Mouse (Mus musculus) stomach, embryonic 15.5 days (tissue): ENCODE results near the gene Phf21a. TPM values are rescaled to one million over a fixed set of nuclear protein-coding genes. Genes with fewer than 3 reads are reported as not detected.
"Not testable (repeated sequence)": the region's sequence is repeated elsewhere in the genome, so short reads cannot be mapped to it uniquely, and the experiment has no call there.

Source experiments
- ATAC-seq: fragments of 200-750 bp; cut with Nextera tagmentation; 2 replicates; pipeline ENCODE4 v1.8.0; 2017; ENCODE audit warnings: low read depth, moderate number of reproducible peaks, moderate TSS enrichment; ENCODE audit not compliant: insufficient read depth, low FRiP score
- H3K27ac ChIP-seq: fragments of 300-500 bp; sonication (generic); 2 replicates; pipeline ENCODE4 v1.5.1; 2015; ENCODE audit warnings: mild to moderate bottlenecking, inconsistent platforms
- H3K27me3 ChIP-seq: fragments of 300-500 bp; sonication (generic); replicated peaks from 2 replicates; pipeline ENCODE4 v1.6.1; 2015; ENCODE audit warnings: inconsistent platforms
- H3K36me3 ChIP-seq: fragments of 300-500 bp; sonication (generic); 2 replicates; pipeline ENCODE4 v1.6.1; 2015; ENCODE audit warnings: inconsistent platforms
- H3K4me1 ChIP-seq: fragments of 300-500 bp; sonication (generic); 2 replicates; pipeline ENCODE4 v1.6.1; 2015; ENCODE audit warnings: inconsistent platforms
- H3K4me2 ChIP-seq: fragments of 300-500 bp; sonication (generic); 2 replicates; pipeline ENCODE4 v1.6.1; 2015; ENCODE audit warnings: mild to moderate bottlenecking, inconsistent platforms
- H3K4me3 ChIP-seq: fragments of 300-500 bp; sonication (generic); replicated peaks from 2 replicates; pipeline ENCODE4 v1.5.1; 2015; ENCODE audit warnings: inconsistent platforms
- H3K9ac ChIP-seq: fragments of 300-500 bp; sonication (generic); 2 replicates; pipeline ENCODE4 v1.6.1; 2015; ENCODE audit warnings: inconsistent platforms
- H3K9me3 ChIP-seq: fragments of 300-500 bp; sonication (generic); 2 replicates; pipeline ENCODE4 v1.6.1; 2016; ENCODE audit warnings: inconsistent platforms
- WGBS: fragments of 180-500 bp; shearing (Covaris S2); methylation state at CpG from one replicate; pipeline ENCODE4 v1.1.7; 2015; 5-methylcytosine and 5-hydroxymethylcytosine counted together
- polyA plus RNA-seq: library from polyadenylated mRNA; unstranded; fragments of >200 nt; fragmentation: Nextera tagmentation; extraction: Ambion mirVana; gene quantifications from 2 replicates; pipeline ENCODE4 v1.2.1, GENCODE M21; 2015

Phf21a gene
- polyA plus RNA-seq, 1 experiment from 2014 or later = 18.8 TPM

- ATAC-seq = no peak
- H3K4me1 ChIP-seq = peaks cover 50% of the 10 kb centered on the region
- peaks cover 4% of the 10 kb centered on the region; the same call in 1 of the 2 replicates for H3K36me3 ChIP-seq
- WGBS = 86% methylated on average over 8 of the region's 8 CpGs
- H3K4me2 ChIP-seq = peak overlapping the region; percentile 57; the same call in 1 of the 2 replicates
- H3K27ac ChIP-seq = no peak overlapping the region
- H3K9me3 ChIP-seq = no peaks in the 10 kb centered on the region
- no peak overlapping the region for H3K4me3 ChIP-seq
- H3K9ac ChIP-seq = no peak overlapping the region
- no peaks in the 10 kb centered on the region for H3K27me3 ChIP-seq
Observed at GRCm38 (mm10) chr2:92391116-92391515, 298.2 kb downstream of the Phf21a start.

DNA sequence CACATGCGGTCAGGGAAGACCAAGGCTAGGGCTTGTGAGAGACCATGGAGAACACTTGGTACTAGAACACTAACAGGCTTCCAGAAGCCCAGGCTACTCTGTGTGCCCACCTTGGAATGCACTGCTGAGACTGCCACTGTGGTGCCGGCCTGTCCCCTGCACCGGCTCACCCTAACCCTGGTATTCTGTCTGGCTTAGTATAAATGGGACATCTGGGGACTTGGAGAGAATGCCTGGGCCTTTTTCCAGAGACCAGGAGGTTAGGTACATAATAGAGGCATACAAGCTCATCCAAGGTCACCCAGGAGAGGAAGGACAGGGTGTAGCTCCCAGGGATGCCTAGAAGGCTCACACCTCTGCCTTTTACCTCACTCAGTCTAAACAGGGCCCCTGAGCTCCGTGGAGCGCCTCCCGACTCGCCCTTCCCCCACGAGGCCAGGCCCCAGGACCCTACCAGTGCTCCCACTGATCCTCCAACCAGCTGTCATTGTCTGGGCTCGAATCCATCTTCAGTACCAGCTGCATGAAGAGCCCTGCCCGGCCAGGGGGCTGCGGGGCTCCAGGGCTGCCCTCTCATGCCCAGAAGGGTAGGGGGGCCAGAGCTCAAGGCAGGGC is 298.9 kb downstream of the Phf21a start:
- H3K9me3 ChIP-seq = no peaks in the 10 kb centered on the region
- no peaks in the 10 kb centered on the region for H3K27me3 ChIP-seq
- H3K27ac ChIP-seq = peak overlapping the region; percentile 59; the same call in 1 of the 2 replicates
- peak overlapping the region; percentile 41 for H3K4me3 ChIP-seq
- no peak for ATAC-seq
- peak overlapping the region; percentile 57 for H3K4me2 ChIP-seq
- H3K9ac ChIP-seq = peak overlapping the region; percentile 6; the same call in 1 of the 2 replicates
- H3K36me3 ChIP-seq = no peaks in the 10 kb centered on the region
- WGBS = 24% methylated on average over 11 of the region's 11 CpGs
- peaks cover 50% of the 10 kb centered on the region for H3K4me1 ChIP-seq

DNA sequence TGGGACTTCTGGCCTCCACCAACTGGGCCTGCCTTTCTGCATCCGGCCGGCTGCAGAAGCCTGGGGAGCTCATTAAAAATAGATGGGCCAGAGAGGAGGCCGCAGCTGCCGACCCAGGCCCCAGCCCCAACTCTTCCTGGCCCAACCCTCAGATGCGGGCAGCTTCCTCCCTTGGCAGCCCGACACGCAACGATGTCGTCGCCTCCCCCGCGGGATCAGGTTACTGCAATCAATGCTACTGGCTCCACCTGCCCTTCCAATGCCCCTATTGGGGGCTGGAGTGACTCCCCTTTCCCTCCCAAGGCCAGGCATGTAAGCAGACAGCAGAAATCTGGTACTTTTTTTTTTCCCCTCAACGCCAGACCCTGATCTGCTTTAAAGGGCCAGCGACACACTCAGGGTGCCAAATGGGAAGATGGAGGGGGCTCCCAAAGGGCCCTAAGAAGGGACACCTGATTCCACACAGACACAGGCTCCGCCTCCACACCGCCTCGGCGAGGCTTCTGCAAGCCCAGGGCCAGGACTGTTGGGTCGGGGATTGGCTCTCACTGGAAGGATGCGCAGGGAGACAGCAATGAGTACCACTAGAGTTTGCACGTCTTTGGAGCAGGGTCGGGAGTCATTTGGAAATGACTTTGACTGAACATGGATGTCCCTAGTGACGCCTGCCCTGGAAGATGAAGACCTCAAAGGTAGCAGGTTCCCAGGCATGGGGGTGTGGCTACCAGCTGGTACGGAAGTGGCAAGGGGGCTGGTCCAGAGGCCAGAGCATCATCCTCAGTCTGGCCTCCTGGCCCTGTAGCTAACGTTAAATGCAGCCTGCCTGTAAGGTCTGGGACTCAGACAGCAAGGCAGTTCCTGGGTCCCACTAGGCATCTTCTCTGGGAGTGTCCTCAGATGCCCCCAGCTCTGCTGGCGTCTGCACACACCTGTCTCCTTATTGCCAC is 299.7 kb downstream of the Phf21a start:
- peak overlapping the region; percentile 6; the same call in 1 of the 2 replicates for H3K9ac ChIP-seq
- H3K27ac ChIP-seq = peak overlapping the region; percentile 59; the same call in 1 of the 2 replicates
- no peaks in the 10 kb centered on the region for H3K27me3 ChIP-seq
- H3K9me3 ChIP-seq = no peaks in the 10 kb centered on the region
- WGBS = 4% methylated on average over 26 of the region's 26 CpGs
- H3K4me2 ChIP-seq = peak overlapping the region; percentile 57
- peaks cover 48% of the 10 kb centered on the region for H3K4me1 ChIP-seq
- H3K36me3 ChIP-seq = no peaks in the 10 kb centered on the region
- H3K4me3 ChIP-seq = peak overlapping the region; percentile 41
- ATAC-seq = no peak

DNA sequence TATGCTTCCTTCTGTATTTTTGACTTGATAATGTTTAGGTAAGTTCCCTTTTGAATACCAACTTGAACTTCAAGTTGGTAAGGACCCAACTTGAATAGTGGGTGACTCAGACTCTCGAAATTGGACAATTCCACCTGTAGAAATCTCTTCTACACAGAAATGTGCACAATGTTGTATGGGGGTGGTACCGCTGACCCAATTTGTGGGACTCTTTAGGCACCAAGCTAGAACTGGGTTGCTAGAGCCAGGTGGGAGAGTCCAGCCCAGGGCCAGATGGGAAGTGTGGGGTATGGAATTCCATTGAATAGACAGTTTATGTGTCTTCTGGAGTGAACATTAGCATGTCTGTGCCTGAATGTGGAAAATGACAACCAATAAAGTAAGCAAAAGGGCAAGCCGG is 302.6 kb downstream of the Phf21a start:
- Histone ChIP-seq H3K36me3 (no peaks in the 10 kb centered on the region), H3K9me3 (no peaks in the 10 kb centered on the region), H3K27ac (no peak overlapping the region), H3K9ac (no peak overlapping the region), H3K4me1 (peaks cover 25% of the 10 kb centered on the region), H3K4me2 (no peak overlapping the region), H3K4me3 (no peak overlapping the region), H3K27me3 (peaks cover 5% of the 10 kb centered on the region; the same call in 1 of the 2 replicates)
- 75% methylated on average over 3 of the region's 3 CpGs for WGBS
- ATAC-seq = no peak

GRCm38 (mm10) chr2:92397436-92397835 is 304.5 kb downstream of the Phf21a start:
- no peaks in the 10 kb centered on the region for H3K36me3 ChIP-seq
- H3K4me2 ChIP-seq = no peak overlapping the region
- no peak for ATAC-seq
- peaks cover 8% of the 10 kb centered on the region; the same call in 1 of the 2 replicates for H3K27me3 ChIP-seq
- H3K27ac ChIP-seq = no peak overlapping the region
- H3K9me3 ChIP-seq = no peaks in the 10 kb centered on the region
- no peak overlapping the region for H3K4me3 ChIP-seq
- peaks cover 10% of the 10 kb centered on the region for H3K4me1 ChIP-seq
- H3K9ac ChIP-seq = no peak overlapping the region
- 65% methylated on average over 1 of the region's 1 CpGs for WGBS

GRCm38 (mm10) chr2:92399877-92400276 is 307.0 kb downstream of the Phf21a start:
- H3K36me3 ChIP-seq, H3K27ac ChIP-seq, H3K9ac ChIP-seq, ATAC-seq, H3K27me3 ChIP-seq, H3K4me1 ChIP-seq, H3K4me2 ChIP-seq, H3K9me3 ChIP-seq, H3K4me3 ChIP-seq: not testable (repeated sequence)
- 82% methylated on average over 4 of the region's 4 CpGs for whole genome bisulfite sequencing

DNA sequence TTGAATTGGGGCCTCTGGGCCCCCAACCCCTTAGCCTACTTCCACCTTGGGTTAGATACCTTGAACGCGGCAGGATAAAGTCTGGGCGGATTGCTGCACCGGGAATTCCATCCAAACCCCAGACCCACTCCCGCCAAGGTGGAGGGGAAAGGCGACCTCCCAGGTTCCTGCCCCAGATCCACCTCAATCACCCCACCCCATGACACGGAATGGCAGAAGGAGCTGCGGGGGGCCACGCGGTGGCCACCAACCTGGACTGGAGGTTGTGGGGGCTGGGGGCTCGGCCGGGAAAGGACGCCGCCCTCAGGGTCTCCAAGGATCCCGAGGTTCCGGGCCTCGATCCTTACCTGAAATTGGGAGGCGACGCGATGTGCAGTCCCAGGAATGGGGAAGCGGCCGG is 307.8 kb downstream of the Phf21a start:
- ATAC-seq = no peak
- Histone ChIP-seq H3K4me1 (peaks cover 3% of the 10 kb centered on the region; the same call in 1 of the 2 replicates), H3K4me2 (peak overlapping the region; percentile 93), H3K9ac (peak overlapping the region; percentile 35; the same call in 1 of the 2 replicates), H3K36me3 (peaks cover 9% of the 10 kb centered on the region), H3K9me3 (no peaks in the 10 kb centered on the region), H3K27ac (no peak overlapping the region), H3K4me3 (peak overlapping the region; percentile 58), H3K27me3 (peaks cover 8% of the 10 kb centered on the region; the same call in 1 of the 2 replicates)
- WGBS = 5% methylated on average over 17 of the region's 22 CpGs

DNA sequence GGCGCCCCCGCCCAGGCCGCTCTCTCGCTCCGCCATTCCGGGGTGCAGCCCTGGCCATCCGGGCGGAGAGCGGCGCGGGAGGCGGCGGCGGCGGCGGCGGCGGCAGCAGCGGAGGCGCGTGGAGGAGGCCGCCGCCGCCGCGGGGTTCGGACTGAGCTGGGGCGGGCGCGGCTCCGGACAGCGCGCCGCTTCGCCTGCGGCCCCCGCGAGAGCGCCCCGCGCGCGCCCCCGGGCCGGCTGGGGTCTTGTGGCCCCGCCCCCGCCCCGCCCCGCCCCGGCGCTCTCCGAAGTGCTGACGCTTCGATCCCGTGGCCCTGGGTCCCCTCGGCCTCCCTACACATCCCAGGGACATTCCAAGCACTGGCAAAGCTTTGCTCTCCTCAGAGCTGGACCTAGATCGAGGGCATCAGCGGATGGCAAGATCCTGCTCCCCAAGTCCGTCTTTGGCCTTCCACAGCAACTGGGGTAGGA is 308.2 kb downstream of the Phf21a start, which contains the start of gene Mapk8ip1:
Gene Mapk8ip1 (minus strand): TSS at position 173 of the 471 bp plus-strand sequence.
- 2% methylated on average over 38 of the region's 59 CpGs for WGBS
- Histone ChIP-seq H3K9ac (peak within 1 kb of the TSS; percentile 35; the same call in 1 of the 2 replicates), H3K27ac (no peak within 1 kb of the TSS), H3K9me3 (no peaks in the 10 kb centered on the region), H3K4me2 (peak within 1 kb of the TSS; percentile 93), H3K4me3 (peak within 1 kb of the TSS; percentile 58), H3K27me3 (peaks cover 8% of the 10 kb centered on the region; the same call in 1 of the 2 replicates), H3K36me3 (peaks cover 9% of the 10 kb centered on the region), H3K4me1 (peaks cover 3% of the 10 kb centered on the region; the same call in 1 of the 2 replicates)
- ATAC-seq = peak; percentile 62

GRCm38 (mm10) chr2:92402591-92403326 is 309.8 kb downstream of the Phf21a start:
- ATAC-seq = no peak
- Histone ChIP-seq H3K27me3 (peaks cover 8% of the 10 kb centered on the region; the same call in 1 of the 2 replicates), H3K9me3 (no peaks in the 10 kb centered on the region), H3K4me3 (no peak overlapping the region), H3K4me1 (peaks cover 3% of the 10 kb centered on the region; the same call in 1 of the 2 replicates), H3K4me2 (no peak overlapping the region), H3K9ac (no peak overlapping the region), H3K27ac (no peak overlapping the region), H3K36me3 (peaks cover 13% of the 10 kb centered on the region)
- 80% methylated on average over 4 of the region's 4 CpGs for WGBS

DNA sequence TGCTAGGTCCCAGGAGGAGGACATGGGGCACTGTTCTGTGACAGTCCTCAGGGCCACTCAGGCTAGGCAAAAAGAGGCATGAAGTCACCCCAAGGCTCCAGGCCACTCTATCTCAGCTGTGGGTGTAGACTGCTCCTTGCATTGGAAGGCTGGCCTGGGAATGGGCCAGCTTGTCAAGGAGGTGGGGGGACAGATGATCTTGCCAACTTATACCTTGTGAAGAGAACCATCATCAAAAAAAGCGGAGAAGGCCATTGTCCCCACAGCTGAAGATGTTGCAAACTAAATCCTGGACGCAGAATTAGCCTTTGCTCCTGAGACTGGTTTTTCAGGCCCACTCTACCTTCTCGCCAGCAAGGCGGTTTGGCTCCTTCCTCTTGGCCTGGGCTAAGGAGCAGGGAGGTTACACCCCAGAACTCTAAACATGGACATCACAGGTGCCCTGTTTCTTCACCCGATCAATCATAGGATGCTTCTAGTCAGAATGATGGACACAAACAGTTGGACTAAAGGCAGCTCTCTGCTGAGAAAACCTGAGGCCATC is 310.9 kb downstream of the Phf21a start:
- H3K4me3 ChIP-seq = no peak overlapping the region
- H3K9ac ChIP-seq = no peak overlapping the region
- ATAC-seq = no peak
- H3K4me2 ChIP-seq = no peak overlapping the region
- H3K4me1 ChIP-seq = peaks cover 3% of the 10 kb centered on the region; the same call in 1 of the 2 replicates
- peaks cover 8% of the 10 kb centered on the region; the same call in 1 of the 2 replicates for H3K27me3 ChIP-seq
- H3K36me3 ChIP-seq = peaks cover 21% of the 10 kb centered on the region
- H3K27ac ChIP-seq = no peak overlapping the region
- no peaks in the 10 kb centered on the region for H3K9me3 ChIP-seq
- 84% methylated on average over 5 of the region's 5 CpGs for WGBS

DNA sequence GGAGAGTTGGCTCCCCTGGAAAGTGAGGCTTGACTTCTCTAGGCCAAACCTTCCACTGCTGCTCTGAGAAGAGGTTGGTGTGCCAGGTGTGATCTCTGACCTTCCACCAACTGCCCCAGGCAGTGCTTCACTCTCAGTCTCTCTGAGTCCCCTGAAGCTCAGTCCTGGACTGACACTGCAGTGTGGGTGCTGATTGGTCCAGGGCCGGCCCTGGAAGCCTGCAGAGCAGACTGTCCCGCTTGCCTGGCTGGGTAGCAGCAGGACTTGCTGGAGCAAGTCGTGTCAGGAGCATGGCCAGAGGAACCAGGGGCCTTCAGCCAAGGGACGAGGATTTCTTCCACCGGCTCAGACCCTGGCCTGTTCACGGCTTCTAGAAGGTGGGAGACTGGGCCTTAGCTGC is 311.8 kb downstream of the Phf21a start:
- Histone ChIP-seq H3K36me3 (peaks cover 29% of the 10 kb centered on the region), H3K4me1 (peaks cover 3% of the 10 kb centered on the region; the same call in 1 of the 2 replicates), H3K27me3 (peaks cover 6% of the 10 kb centered on the region; the same call in 1 of the 2 replicates), H3K27ac (no peak overlapping the region), H3K4me3 (no peak overlapping the region), H3K9ac (no peak overlapping the region), H3K9me3 (no peaks in the 10 kb centered on the region), H3K4me2 (no peak overlapping the region)
- no peak for ATAC-seq
- WGBS = 80% methylated on average over 6 of the region's 6 CpGs
